Mouse (Mus musculus) monocyte, adult 5-6 weeks (primary cell): ENCODE data around the gene 4931409K22Rik. TPM values are rescaled to one million over a fixed set of nuclear protein-coding genes. Genes with fewer than 3 reads are reported as not detected.

Experiments used
- ATAC-seq: fragments of 153-309, 156-312 bp; replicated peaks from 2 replicates; pipeline ENCODE4 v1.8.0; 2017; ENCODE audit warnings: mild to moderate bottlenecking; ENCODE audit not compliant: low TSS enrichment, insufficient number of reproducible peaks, severe bottlenecking, poor library complexity, low FRiP score
- total RNA-seq: library from RNA; stranded (forward); fragments of 200-1000, 200-491, 200-594 nt; gene quantifications from 3 replicates; pipeline ENCODE4 v1.2.3, GENCODE M21; 2017

Gene 4931409K22Rik
- total RNA-seq, 1 experiment from 2014 or later = not detected

DNA sequence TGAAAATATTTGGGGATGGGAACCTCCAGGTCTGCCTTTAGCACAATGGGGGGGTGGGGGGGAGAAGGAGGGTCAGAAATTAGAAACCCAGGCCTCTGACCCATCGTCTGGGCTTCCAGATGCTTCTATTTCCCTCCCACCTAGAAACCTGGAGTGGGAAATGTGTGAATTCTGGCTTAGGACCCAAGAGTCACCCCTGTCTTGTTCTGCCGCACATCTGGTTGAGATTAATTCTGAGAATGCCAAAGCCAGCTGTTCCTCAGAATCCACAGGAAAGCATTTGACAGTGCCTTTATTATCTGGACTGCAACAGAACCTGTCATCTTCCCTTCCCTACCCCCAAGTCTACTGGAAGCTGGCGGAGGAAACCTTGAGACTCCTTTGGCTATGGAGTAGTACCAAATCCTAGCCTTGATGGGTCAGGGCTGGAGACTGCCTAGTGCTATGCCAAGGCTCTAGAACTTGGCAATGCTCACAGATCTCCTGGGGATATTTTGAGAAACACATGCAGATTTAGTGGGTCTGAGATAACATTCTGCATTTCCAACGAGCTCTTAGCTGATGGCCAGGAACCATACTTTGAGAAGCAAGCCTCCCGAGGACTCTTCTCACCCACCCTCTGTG, 2.9 kb downstream of the 4931409K22Rik start:
- ATAC-seq = no peak

DNA sequence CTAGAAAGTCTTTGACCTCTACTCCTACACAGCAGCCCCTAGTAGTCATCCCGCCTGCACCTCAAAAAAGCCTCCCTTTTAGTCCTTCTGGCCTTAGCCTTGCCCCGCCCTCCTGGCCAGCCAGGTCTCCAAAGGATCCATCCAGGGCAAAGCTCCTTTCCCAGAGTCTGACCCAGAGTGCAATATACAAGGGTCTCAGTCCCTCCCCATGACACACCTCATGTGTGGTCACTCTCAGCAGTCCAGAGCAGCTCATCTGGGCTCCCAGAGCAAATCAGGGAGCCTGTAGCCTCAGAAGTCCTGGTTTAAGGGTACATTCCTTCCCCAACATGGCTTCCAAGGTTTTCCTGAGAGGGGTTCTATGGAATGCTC, 5.3 kb downstream of the 4931409K22Rik start:
- ATAC-seq = no peak

DNA sequence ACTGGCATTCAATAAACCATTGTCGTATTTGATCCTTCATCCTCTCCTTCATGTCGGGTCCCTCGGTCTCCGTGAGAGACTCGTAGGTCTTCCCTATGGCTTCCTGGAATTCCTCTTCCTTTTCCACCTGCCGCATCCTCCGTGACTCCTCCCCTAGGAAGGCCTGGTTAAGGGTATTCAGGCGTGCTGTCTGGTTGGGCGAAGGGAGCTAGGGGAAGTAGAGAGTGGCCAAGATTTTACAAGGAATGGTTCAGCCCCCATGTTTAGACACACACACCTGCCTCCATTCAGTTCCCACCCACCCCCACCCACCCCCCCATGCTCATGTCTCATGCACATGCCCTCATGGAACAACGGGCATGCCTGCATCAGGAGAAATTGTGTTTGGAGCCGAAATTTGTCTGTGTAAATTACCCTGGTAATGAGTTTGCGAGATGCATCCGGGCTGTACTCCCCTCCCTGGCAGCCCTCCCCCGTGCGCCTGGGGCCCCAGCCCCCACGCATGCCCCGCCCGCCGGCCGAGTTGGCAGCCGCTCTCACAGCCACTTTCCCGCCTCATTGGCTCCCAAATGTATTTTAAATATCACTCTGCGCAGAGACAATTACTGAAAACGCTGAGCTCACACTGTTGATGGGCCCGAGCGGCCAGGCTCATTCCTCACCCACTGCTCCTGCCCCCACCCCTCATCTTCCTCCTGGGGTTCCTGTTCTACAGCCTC, 5.9 kb downstream of the 4931409K22Rik start:
- ATAC-seq = no peak

DNA sequence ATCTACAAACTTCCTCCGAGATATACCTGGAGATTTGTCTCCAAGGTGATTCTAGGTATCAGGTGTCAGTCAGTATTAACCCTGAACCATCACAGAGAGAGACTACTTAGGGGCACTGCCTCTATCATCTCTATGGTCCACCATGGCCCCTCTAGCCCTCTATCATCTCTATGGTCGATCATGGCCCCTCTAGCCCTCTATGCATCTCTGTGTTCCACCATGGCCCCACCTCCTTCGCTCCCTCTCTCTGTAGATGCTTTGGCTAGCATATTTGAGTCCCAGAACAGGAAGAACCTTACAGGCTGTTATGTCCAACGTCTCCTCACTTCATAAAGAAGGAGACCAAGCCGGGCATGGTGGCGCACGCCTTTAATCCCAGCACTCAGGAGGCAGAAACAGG, 14.0 kb downstream of the 4931409K22Rik start:
- ATAC-seq = no peak

DNA sequence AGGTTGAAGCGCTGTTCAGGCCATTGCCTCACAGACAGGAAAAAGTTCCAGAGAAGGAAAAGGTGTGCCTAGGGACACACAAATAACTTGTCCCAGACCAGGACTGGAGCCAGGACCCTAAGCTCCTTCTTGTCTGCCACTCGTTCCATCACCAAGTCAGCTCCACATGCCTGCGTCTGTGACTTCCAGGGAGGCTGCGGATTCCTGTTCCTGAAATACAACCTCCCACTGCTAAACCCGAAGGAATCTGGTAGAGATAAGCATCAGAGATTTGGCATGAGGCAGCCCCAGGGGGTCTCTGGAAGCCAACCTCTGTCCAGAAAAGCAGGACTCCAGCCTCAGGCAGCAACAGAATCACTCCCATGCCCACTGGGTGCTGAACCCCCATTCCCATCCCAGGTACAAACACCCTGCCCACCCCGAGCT, 15.5 kb downstream of the 4931409K22Rik start:
- ATAC-seq = no peak

DNA sequence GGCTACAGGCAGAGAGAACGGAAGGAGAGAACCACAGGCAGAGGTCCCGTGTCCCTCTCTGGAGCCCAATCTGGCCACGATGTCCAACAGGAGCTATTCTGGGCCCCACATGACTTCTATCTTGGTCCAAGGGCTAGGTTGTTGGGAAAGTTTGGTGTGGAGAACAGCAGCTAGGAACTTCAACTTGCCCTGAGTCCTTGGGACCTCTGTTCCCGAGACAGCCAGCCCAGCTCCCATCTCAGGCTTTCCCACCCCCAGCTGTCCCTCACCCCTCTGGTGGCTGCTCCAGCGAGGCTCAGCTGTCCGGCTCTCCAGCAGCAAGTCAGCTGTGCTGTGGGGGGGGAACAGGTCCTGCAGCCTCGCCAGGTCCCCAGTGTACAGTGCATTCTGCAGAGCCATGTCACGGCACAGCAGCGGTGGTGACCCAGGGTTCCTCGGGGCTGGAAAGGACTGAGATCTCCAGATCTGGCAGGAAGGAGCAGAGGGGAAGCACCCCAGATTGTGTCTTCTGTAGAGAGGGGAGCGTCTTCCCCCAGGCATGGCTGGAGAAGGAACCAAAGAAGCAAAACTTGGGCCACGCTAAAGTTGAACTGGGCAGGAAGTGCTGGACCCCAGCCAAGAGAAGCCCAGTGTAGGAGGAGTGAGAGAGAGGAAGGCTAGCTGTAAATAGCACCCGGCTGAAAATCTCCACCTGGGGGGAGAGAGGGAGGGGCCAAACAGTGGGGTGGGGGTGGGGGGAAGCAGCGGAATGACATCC, 16.0 kb downstream of the 4931409K22Rik start, which contains the start of gene Asb10:
Gene Asb10 (minus strand): TSS at position 592 of the 757 bp plus-strand sequence.
- ATAC-seq = no peak

DNA sequence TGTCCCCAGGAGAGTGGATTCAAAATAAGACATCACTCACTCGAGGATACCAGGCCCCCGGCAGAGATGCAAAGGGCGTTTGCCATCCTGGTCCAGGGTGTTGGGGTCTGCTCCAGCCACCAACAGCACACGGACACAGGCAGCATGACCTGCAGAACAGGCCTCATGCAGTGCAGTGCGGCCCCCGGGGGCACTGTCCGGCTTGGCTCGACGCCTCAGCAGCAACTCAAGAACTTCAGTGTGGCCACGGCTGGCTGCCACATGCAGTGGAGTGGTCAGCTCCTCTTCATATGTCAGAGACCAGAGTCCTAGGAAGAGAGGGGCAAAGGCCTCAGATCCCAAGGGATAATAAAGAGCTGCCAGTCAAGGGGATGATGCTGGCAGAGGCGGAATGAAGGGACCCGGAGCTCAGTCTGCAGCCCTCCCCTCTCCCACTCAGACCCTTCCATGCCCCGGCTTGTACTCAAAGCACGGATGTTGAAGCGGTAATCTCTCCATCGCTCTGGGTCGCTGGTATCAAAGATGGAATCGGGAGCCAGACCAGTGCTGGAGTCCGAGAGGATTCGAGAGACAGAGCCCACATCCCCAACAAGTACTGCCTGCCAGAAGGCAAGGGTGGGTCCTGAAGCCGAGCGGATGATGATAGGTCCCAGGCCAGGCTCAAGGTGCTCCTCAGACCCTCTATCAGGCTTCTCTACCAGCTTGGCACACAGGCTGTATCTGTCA, 16.9 kb downstream of the 4931409K22Rik start:
- no peak for ATAC-seq

DNA sequence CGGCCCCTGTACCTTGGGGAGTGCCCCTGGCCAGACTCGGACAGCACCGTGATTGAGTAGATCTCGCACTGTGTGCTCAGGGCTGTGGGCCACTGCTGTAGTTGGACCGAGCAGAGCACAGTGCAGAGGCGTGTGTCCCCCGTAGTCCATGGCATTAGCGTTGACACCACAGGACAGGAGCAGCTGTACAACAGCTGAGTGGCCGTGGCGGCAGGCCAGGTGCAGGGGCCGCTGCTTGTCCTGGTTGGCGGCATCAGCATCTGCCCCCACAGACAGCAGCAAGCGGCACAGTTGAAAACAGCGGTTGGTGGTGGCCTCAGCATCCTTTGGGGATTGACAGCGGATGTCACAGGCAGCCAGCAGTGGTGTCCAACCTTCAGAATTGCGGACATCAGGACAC, 19.0 kb downstream of the 4931409K22Rik start:
- ATAC-seq = no peak

DNA sequence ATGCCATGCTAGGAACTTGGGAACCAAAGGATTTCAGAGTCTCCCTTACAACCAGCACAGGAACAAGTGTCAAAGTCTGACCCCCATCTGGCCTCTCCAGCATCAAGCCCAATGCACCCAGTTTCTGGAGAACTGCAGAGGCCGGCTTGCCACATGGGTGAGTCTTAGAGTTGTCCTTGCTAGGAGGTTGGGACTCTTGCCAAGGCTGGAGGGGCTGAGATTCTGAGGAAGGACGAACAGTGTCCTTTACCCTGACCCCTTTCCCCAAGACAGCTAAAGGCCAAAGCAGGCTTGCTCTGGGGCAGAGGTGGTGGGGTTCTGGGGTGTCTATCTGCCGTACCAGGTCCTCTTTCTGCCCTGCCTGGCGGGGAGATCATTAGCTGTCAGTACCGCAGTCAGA, 20.1 kb downstream of the 4931409K22Rik start:
- ATAC-seq = no peak

DNA sequence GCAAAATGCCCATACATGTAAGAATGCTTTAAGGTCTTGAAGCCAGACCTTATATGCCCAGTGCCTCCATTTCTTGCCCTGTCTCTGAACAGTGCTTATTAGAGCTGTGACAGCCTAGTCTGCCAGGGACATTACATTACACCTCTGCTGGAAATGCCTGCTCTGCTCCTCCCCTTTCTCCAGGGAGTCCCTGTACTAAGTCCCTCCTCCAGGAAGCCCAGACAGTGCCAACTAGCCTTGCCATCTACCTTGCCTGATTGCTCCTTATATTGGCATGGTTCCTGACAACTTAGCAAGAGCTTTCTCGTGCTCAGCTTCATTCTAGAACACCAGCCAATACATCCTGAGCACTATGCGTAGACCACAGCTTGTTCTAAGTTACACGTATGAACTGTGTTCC, 20.9 kb downstream of the 4931409K22Rik start:
- no peak for ATAC-seq

DNA sequence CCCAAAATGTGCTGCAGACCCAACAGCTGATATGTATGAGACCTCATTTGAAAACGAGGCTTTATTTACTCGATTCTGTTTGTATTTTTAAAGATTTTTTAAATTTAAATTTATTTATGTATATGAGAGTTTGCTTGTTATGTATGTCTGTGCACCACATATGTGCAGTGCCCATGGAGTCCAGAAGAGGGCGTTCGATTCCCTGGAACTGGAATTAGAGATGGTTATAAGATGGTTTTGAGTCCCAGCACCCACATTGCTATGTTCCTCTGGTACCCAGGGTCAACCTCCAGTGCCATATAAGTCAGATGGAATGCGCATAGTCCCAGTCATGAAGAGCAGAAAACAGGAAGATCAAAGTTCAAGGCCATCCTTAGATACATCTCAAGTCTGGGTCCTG, 22.3 kb downstream of the 4931409K22Rik start:
- no peak for ATAC-seq

DNA sequence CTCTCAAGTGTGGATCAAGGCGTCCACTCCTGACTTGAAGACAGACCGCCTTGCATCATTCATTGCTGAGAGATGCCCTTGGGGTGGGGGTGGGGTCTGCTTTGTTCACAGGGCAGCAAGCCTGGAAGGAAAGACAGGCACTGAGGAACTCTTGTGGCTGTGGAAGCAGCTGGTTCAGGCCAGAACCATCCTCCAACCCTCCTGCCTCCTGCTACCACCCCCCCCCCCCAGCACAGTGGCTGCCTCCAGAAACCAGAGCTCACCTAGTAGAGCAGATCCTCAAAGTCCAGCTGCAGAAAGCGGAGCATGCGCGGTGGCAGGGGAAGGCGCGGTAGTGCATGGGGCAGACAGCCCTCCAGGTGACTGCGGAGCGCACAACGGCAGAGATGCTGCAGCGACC, 23.2 kb downstream of the 4931409K22Rik start:
- no peak for ATAC-seq

DNA sequence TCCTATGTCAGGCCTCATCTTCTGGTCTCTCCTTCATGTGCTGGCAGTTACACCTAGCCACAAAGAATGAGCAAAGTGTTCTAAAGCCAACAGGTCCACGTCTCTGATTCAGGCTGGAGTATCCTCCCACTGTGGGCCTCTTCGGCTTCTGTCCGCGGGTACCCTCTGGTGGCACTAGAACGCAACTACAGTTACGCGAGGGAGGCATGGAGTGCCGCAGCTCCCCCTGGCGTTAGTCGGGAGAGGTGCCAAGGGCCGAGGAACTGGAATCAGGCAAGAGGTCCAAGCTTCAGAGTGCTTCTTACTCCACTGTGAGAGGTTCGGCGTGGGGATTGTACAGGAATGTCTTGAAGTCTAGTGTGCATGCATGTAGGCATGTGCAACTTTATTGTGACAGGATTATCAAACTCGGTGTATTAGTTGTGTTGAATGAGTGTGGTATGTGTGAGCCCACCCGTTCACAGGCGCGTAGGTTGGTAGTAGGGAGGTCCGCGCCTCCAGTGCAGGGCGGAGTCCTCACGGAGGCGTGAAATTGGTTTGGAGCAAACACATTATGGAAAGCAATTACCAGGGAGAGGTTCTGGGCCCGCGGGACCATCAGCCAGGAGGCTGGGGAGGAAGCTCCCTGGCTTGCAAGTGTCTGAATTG, 26.4 kb downstream of the 4931409K22Rik start:
- peak; percentile 98 for ATAC-seq

DNA sequence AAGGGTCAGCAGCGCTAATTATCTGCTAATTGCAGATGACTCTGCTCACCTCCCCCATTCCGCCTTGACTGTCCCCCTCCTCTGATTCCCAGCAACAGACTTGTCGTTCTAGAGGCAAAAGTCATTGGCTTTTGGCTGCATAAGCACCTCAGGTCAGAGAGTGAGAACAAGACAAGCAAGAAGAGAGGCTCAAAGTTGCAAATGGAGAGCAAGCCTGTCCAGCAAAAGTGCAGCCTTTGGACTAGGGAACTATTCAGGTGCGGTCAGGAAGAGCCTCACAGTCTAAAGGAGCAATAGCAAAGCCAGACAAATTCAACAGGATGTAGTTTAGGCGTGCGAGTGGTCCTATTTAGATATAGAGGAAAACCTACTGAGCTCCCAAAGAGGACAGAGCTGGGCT, 28.8 kb downstream of the 4931409K22Rik start:
- ATAC-seq = no peak

DNA sequence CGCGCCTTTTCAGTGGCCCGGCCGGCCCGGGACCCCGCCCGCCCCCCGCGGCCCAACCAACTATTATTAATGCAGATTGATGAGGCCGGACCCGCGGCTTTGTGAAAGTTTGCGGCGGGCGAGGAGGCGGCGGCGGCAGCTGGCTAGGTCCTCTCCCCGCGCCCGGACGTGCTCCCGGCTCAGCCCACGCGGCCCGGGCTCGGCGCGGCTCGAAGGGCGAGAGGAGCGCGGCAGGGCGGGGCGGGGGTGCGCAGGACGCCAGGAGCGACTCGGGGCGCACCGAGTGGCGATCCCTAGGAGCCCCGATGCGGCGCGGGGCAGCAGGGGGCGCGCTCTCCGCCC, 29.7 kb downstream of the 4931409K22Rik start, which contains the start of gene Gbx1:
Gene Gbx1 (minus strand): TSS at position 314 of the 342 bp plus-strand sequence.
- no peak for ATAC-seq

DNA sequence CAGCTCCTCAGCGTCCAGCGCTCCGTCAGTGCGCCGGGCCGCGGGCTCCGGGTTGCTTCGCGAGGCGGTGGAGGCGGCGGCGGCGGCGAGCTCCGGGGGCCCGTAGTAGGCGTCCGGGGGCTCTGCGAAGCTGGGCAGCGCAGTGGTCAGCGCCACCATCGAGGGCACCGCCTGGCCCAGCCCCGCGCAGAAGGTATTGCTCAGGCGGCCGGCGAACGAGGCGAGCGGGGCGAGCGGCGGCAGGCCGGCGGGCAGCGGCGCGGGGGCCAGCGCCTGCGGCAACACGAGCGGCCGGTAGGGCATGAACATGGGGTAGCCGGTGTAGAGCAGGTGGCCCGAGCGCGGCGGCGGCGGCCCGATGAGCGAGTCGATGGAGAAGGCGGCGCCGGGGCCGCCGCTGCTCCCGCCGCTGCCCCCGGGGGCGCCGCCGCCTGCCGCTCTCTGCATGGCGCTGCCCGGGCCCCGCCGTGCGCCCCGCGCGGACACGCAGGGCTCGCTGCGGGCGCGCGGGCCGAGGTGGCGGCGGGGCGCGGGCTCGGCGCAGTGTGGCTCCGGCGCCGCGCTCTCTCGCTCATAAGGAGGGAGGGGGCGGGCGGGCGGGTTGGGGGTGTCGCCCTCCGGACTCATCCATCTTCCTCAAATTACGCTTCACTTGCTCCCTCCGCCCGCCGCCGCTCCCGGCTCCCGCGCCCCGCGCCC, 30.3 kb downstream of the 4931409K22Rik start:
- no peak for ATAC-seq

DNA sequence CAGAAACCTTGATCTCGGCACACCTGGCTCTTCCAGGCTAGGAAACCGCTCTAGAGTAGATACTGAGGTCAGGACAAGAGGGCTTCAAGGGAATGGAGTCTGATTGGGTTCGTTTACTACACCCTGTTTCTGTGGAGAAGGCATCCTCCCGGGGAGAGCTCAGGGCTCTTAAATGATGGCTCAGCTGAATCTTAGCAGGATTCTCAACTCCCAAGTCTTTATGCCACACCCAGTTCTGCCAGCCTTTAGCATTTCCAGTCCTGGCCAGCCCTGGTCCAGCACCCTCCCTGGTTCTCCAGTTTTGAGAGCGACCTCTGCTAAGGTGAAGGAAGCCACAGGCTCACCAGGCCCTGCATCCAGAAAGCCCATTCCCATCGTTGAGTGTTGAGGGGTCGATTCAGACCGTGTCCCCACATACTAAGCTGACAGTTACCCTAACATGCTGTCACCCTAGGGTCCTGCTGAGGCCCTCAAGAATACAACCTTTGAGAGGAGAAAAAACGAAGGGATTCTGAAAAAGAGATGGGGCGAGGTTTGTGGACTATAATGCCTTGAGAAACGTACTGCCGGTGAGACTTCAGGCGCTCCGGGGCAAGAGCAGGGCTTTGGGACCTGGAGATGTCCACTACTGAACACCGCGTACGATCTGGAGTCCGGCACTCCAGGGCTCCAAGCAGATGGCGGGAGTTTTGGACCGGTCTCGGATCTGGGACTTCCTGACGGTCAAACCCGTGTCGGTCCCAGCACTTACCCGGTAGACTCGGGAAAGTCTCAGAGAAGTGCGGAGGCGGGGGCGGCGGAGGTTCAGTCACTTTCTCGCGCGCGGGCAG, 31.0 kb downstream of the 4931409K22Rik start:
- ATAC-seq = no peak
